ENCODE assay signal across 8 mouse cellular contexts in genomic region chr15:98904692-98905091, GRCm38 (mm10). TPM values are rescaled to one million over a fixed set of nuclear protein-coding genes. Genes with fewer than 3 reads are reported as not detected.
A peak's percentile ranks its signal among the peaks of the same experiment; 100 is the strongest.
DNase-seq lines count a peak whose midpoint lies in the region; ATAC-seq and TF ChIP-seq lines count a peak whose summit lies in the region.

No protein-coding gene starts in this region.

- H3K4me3 ChIP-seq in forebrain, embryonic 10.5 days = no peak overlapping the region
- no peak overlapping the region for H3K4me3 ChIP-seq in forebrain, embryonic 15.5 days
- no peak overlapping the region for H3K4me3 ChIP-seq in forebrain, embryonic 14.5 days (ENCODE audit: low read depth, low read length)
- no peak overlapping the region for H3K4me3 ChIP-seq in lung, embryonic 14.5 days (ENCODE audit: low read depth, low read length)

- ATAC-seq in forebrain, embryonic 15.5 days (replicated peaks) = no peak
- peak; percentile 54; the same call in 1 of the 2 replicates for ATAC-seq in forebrain, embryonic 14.5 days
- no peak for ATAC-seq in lung, embryonic 14.5 days (ENCODE audit: insufficient read depth)

- peaks cover 12% of the 10 kb centered on the region for H3K27me3 ChIP-seq in forebrain, embryonic 10.5 days (ENCODE audit: poor library complexity, severe bottlenecking)
- peaks cover 3% of the 10 kb centered on the region; the same call in 1 of the 2 replicates for H3K27me3 ChIP-seq in forebrain, embryonic 15.5 days
- peaks cover 2% of the 10 kb centered on the region; the same call in 1 of the 2 replicates for H3K27me3 ChIP-seq in forebrain, embryonic 14.5 days (replicated peaks; ENCODE audit: control insufficient read depth, insufficient read depth, low read length)
- H3K27me3 ChIP-seq in lung, embryonic 14.5 days (ENCODE audit: insufficient read depth, low read length) = peaks cover 6% of the 10 kb centered on the region; the same call in 1 of the 2 replicates

- WGBS in forebrain, embryonic 10.5 days = 28% methylated on average over 10 of the region's 10 CpGs
- 28% methylated on average over 10 of the region's 10 CpGs for WGBS in forebrain, embryonic 15.5 days
- 24% methylated on average over 10 of the region's 10 CpGs for WGBS in forebrain, embryonic 14.5 days
- WGBS in lung, embryonic 14.5 days = 32% methylated on average over 10 of the region's 10 CpGs

- H3K27ac ChIP-seq in forebrain, embryonic 10.5 days = peak overlapping the region; percentile 12; the same call in 1 of the 2 replicates
- no peak overlapping the region for H3K27ac ChIP-seq in forebrain, embryonic 15.5 days (replicated peaks)
- H3K27ac ChIP-seq in forebrain, embryonic 14.5 days (ENCODE audit: low read depth, low read length) = no peak overlapping the region
- H3K27ac ChIP-seq in lung, embryonic 14.5 days (ENCODE audit: low read depth) = no peak overlapping the region

- peak; percentile 80 for TF ChIP-seq CTCF in lung, embryonic 14.5 days (IDR thresholded peaks at IDR 0.05; ENCODE audit: low read depth)

- H3K4me1 ChIP-seq in forebrain, embryonic 10.5 days = peaks cover 8% of the 10 kb centered on the region; the same call in 1 of the 2 replicates
- H3K4me1 ChIP-seq in forebrain, embryonic 15.5 days = no peaks in the 10 kb centered on the region
- no peaks in the 10 kb centered on the region for H3K4me1 ChIP-seq in forebrain, embryonic 14.5 days (ENCODE audit: control insufficient read depth, insufficient read depth, low read length)
- no peaks in the 10 kb centered on the region for H3K4me1 ChIP-seq in lung, embryonic 14.5 days (ENCODE audit: insufficient read depth)

- H3K9ac ChIP-seq in forebrain, embryonic 15.5 days (replicated peaks) = no peak overlapping the region
- H3K9ac ChIP-seq in forebrain, embryonic 14.5 days (ENCODE audit: low read length) = no peak overlapping the region
- H3K9ac ChIP-seq in lung, embryonic 14.5 days = no peak overlapping the region

- H3K9me3 ChIP-seq in forebrain, embryonic 10.5 days = no peaks in the 10 kb centered on the region
- no peaks in the 10 kb centered on the region for H3K9me3 ChIP-seq in forebrain, embryonic 15.5 days
- H3K9me3 ChIP-seq in forebrain, embryonic 14.5 days (replicated peaks; ENCODE audit: control insufficient read depth, low read length) = no peaks in the 10 kb centered on the region
- H3K9me3 ChIP-seq in lung, embryonic 14.5 days (ENCODE audit: low read depth, low read length) = no peaks in the 10 kb centered on the region

- DNase-seq in forebrain, embryonic 10.5 days (ENCODE audit: extremely low spot score, low spot score) = peak; percentile 66
- peak; percentile 17 to 18 for DNase-seq in right cerebral cortex, adult 2 months (ENCODE audit: low spot score in 2 of 2)
- DNase-seq in right cerebral cortex, postnatal 14 days = no peak
- peak; percentile 76 for DNase-seq in forebrain, embryonic 14.5 days (ENCODE audit: low spot score)
- peak; percentile 73 for DNase-seq in lung, embryonic 14.5 days
- DNase-seq in urinary bladder, postnatal 4 days (ENCODE audit: low spot score in 2 of 2) = no peak
- no peak for DNase-seq in right cerebral cortex, adult 18-20 months

- H3K4me2 ChIP-seq in forebrain, embryonic 15.5 days (replicated peaks) = no peak overlapping the region
- no peak overlapping the region for H3K4me2 ChIP-seq in forebrain, embryonic 14.5 days (ENCODE audit: low read length)
- no peak overlapping the region for H3K4me2 ChIP-seq in lung, embryonic 14.5 days

- H3K36me3 ChIP-seq in forebrain, embryonic 10.5 days (replicated peaks) = peaks cover 65% of the 10 kb centered on the region
- peaks cover 62% of the 10 kb centered on the region for H3K36me3 ChIP-seq in forebrain, embryonic 15.5 days
- H3K36me3 ChIP-seq in forebrain, embryonic 14.5 days (ENCODE audit: control insufficient read depth, insufficient read depth, low read length) = peaks cover 68% of the 10 kb centered on the region
- peaks cover 48% of the 10 kb centered on the region for H3K36me3 ChIP-seq in lung, embryonic 14.5 days (ENCODE audit: insufficient read depth)

RNA-seq across cellular contexts. Expression of gene Dhh, which starts 6.4 kb away (rescaled TPM):
- polyA plus RNA-seq in forebrain, embryonic 10.5 days (2016; fragmentation: Nextera tagmentation; extraction: Ambion mirVana) = 0.24 and 0.48 TPM in 2 replicates
- 0.52 and 0.68 TPM in 2 replicates for polyA plus RNA-seq in forebrain, embryonic 15.5 days (2015; fragmentation: Nextera tagmentation; extraction: Ambion mirVana)
- polyA plus RNA-seq in forebrain, embryonic 14.5 days (2014; fragmentation: Nextera tagmentation; extraction: Ambion mirVana) = 0.18 and 0.36 TPM in 2 replicates
- polyA plus RNA-seq in lung, embryonic 14.5 days (2014; fragmentation: Nextera tagmentation; extraction: Ambion mirVana) = 1.0 and 1.3 TPM in 2 replicates

RNA-seq across cellular contexts. Expression of gene Rhebl1, which starts 10.4 kb away (rescaled TPM):
- polyA plus RNA-seq in forebrain, embryonic 10.5 days (2016; fragmentation: Nextera tagmentation; extraction: Ambion mirVana) = 22.2 and 25.9 TPM in 2 replicates
- polyA plus RNA-seq in forebrain, embryonic 15.5 days (2015; fragmentation: Nextera tagmentation; extraction: Ambion mirVana) = 42.7 and 46.4 TPM in 2 replicates
- polyA plus RNA-seq in forebrain, embryonic 14.5 days (2014; fragmentation: Nextera tagmentation; extraction: Ambion mirVana) = 30.3 and 33.5 TPM in 2 replicates
- 8.5 and 9.5 TPM in 2 replicates for polyA plus RNA-seq in lung, embryonic 14.5 days (2014; fragmentation: Nextera tagmentation; extraction: Ambion mirVana)

RNA-seq across cellular contexts. Expression of gene Lmbr1l, which starts 13.3 kb away (rescaled TPM):
- polyA plus RNA-seq in forebrain, embryonic 10.5 days (2016; fragmentation: Nextera tagmentation; extraction: Ambion mirVana) = 23.9 and 25.3 TPM in 2 replicates
- polyA plus RNA-seq in forebrain, embryonic 15.5 days (2015; fragmentation: Nextera tagmentation; extraction: Ambion mirVana) = 43.2 and 45.2 TPM in 2 replicates
- 10.9 TPM in 2 replicates for polyA plus RNA-seq in forebrain, embryonic 14.5 days (2014; fragmentation: Nextera tagmentation; extraction: Ambion mirVana)
- polyA plus RNA-seq in lung, embryonic 14.5 days (2014; fragmentation: Nextera tagmentation; extraction: Ambion mirVana) = 4.5 and 5.5 TPM in 2 replicates

RNA-seq across cellular contexts. Expression of gene Tuba1b, which starts 29.7 kb away (rescaled TPM):
- polyA plus RNA-seq in forebrain, embryonic 10.5 days (2016; fragmentation: Nextera tagmentation; extraction: Ambion mirVana) = 2,760 and 2,766 TPM in 2 replicates
- polyA plus RNA-seq in forebrain, embryonic 15.5 days (2015; fragmentation: Nextera tagmentation; extraction: Ambion mirVana) = 1,138 and 1,204 TPM in 2 replicates
- polyA plus RNA-seq in forebrain, embryonic 14.5 days (2014; fragmentation: Nextera tagmentation; extraction: Ambion mirVana) = 1,499 and 1,719 TPM in 2 replicates
- polyA plus RNA-seq in lung, embryonic 14.5 days (2014; fragmentation: Nextera tagmentation; extraction: Ambion mirVana) = 2,161 and 2,216 TPM in 2 replicates

RNA-seq across cellular contexts. Expression of gene Kmt2d, which starts 33.7 kb away (rescaled TPM):
- 10.8 and 11.8 TPM in 2 replicates for polyA plus RNA-seq in forebrain, embryonic 10.5 days (2016; fragmentation: Nextera tagmentation; extraction: Ambion mirVana)
- 13.9 and 14.3 TPM in 2 replicates for polyA plus RNA-seq in forebrain, embryonic 15.5 days (2015; fragmentation: Nextera tagmentation; extraction: Ambion mirVana)
- polyA plus RNA-seq in forebrain, embryonic 14.5 days (2014; fragmentation: Nextera tagmentation; extraction: Ambion mirVana) = 8.0 and 12.2 TPM in 2 replicates
- polyA plus RNA-seq in lung, embryonic 14.5 days (2014; fragmentation: Nextera tagmentation; extraction: Ambion mirVana) = 17.1 and 19.3 TPM in 2 replicates

Comparison
In these comparisons a context has a peak if more than half of its experiments do, and no peak if none do; other contexts are left out.
1. DNase-seq: peak in forebrain, embryonic 10.5 days (single experiment), right cerebral cortex, adult 2 months (2 of 2), forebrain, embryonic 14.5 days (single experiment) and lung, embryonic 14.5 days (single experiment); none in right cerebral cortex, postnatal 14 days (single experiment), urinary bladder, postnatal 4 days (0 of 2) and right cerebral cortex, adult 18-20 months (single experiment).